Mouse (Mus musculus) small intestine, adult 2 months (tissue): ENCODE results near the gene Atp6v0a4.

ENCODE experiments used
- CTCF ChIP-seq: fragments of 200-500 bp; IDR thresholded peaks from 2 replicates; pipeline ENCODE4 v1.5.1; 2012; ENCODE audit warnings: low read depth, mild to moderate bottlenecking, control low read depth, inconsistent platforms, low read length, moderate library complexity, mixed read lengths; ENCODE audit not compliant: insufficient replicate concordance, insufficient read length; ENCODE audit errors: extremely low read depth
- POLR2A ChIP-seq: fragments of 200-500 bp; IDR thresholded peaks from 2 replicates; pipeline ENCODE4 v1.6.1; 2012; ENCODE audit warnings: low read depth, mild to moderate bottlenecking, control low read depth, inconsistent platforms, low read length, moderate library complexity

DNA sequence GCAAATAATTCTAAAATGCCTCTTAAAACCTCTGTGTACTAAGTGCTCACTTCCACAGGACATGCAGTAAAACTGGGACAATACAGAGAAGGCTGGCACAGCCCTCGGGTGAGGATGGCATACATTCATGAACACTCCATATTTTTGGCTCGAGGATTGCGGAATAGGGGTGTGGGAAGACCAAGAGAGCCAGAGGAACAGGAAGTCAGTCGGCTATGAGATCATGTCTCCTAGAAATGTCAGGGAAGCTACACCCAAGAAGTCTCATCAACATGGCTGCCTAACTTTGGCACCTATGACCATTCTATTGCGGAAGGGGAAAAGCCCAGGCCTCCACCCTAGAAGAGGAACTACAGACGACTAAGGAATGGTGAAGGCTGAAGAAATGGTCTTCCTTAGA is 6.0 kb downstream of the Atp6v0a4 start:
- TF ChIP-seq POLR2A, result no peak
- no peak for TF ChIP-seq CTCF
